Mouse (Mus musculus) olfactory bulb, adult 2 months (tissue): ENCODE results near the gene Slc38a6.

ENCODE experiments used
- CTCF ChIP-seq: fragments of 200-500 bp; IDR thresholded peaks from 2 replicates; pipeline ENCODE4 v1.5.1; 2012; ENCODE audit warnings: low read depth, mild to moderate bottlenecking, low read length, moderate library complexity; ENCODE audit not compliant: insufficient read depth
- POLR2A ChIP-seq: fragments of 200-500 bp; IDR thresholded peaks from 2 replicates; pipeline ENCODE4 v1.6.1; 2012; ENCODE audit warnings: mild to moderate bottlenecking, low read depth, low read length, moderate library complexity; ENCODE audit not compliant: insufficient read depth

- no peak for TF ChIP-seq CTCF
- no peak for TF ChIP-seq POLR2A
Measured at GRCm38 (mm10) chr12:73368868-73369608, 82.5 kb downstream of the Slc38a6 start.
